Mouse (Mus musculus) MN1 (cell line): ENCODE results near the gene Tkt.
A peak's percentile ranks its signal among the peaks of the same experiment; 100 is the strongest.

Source experiments
- DNase-seq: peaks from one replicate; pipeline ENCODE4 v3.0.0-alpha.2; 2016; ENCODE audit warnings: low spot score

Tkt gene

DNA sequence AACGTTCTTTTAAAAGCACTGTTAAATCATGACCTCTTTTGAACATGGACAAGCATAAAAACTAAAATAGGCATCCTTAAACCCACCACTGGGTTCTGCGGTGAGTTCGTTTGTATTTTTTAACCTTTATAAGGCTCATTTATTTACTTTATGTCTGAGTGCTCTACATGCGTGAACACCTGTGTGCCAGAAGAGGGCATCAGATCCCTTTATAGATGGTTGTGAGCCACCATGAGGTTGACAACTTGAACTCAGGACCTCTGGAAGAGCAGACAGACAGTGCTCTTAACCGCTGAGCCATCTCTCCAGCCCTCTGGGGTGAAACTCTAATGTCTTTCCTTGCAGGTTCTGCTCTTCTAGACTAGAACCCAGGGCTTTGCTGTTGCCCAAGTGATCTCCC is 37.2 kb downstream of the Tkt start:
- no peak for DNase-seq

DNA sequence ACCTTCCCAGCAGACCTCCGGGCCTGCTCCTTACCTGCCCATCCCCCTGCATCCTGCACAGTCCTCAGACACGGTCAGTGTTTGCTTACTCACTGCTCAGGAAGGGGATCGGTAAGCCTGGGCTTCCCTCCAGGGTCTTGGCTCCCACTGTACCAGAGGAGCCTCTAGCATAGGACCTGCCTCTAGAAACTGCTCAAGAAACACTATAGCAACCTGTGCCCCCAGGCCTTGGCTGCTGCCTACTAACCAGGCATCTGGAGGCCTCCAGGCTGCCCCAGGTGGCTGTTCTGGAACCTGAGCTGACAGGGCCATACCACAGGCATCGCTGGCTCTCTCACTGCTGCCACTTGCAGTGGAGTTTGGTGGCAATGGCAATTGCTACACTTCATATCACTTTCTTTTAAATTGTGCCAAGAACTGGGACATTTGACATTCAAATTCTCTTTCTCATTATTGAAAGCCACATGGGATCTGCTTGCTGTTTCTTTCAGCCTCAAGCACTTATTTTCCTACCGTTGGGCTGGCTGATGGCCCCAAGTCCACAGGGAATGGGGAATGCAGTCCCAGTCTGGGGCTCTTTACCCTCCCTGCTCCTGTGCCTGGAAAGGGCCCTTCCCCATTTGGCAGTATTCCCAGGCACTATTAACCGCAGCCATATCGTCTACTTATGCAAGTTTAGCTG is 38.8 kb downstream of the Tkt start:
- peak; percentile 65 for DNase-seq

DNA sequence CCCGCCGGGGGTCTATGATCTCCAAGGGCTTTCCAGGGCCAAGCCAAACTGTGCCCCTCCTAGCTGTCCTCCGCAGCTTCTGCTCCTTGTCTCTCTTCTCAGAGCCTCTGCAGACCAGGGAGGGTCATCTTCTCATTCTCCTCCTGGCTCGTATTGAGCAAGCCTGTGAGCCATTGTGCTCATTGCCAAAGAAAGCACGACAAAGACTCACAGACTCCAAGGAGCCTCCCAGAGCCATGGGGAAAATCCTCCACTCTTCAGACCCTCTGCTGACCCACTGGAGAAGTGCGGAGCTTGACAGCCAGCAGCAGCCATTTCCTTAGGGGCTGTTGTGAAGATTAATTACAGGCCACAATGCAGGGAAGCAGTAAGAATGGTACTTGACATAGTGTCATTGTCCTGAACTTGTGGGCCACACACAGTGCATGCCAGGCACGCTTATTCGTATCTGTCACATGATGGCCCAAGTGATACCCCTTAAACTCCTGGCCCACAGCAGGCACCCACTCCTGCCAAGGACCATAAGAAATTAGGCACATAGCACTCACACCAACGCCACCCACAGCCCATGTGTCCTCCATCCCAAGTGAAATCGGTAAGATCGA is 42.0 kb downstream of the Tkt start:
- no peak for DNase-seq

DNA sequence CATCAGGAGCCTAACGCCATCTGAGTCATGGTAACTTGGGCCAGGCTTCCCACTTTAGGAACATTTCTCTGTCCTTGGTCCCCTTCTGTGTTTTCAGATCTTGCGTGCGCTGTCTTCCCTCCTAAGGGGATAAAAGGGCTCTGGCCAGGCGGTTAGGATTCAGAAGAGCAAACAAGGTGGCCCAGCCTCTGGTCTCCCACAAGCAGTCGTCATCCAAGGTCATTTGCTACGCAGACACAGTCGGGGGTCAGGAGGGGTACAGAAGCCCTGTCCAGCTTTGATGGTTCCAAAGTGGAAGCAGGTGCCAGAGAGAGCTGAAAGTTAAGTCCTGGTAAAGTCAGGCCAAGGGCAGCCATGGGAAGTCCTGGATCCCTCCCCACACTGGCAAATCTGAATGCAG is 42.8 kb downstream of the Tkt start:
- DNase-seq = no peak

- DNase-seq = peak; percentile 78
These were observed 43.3 kb downstream of the Tkt start for GRCm38 (mm10) chr14:30591417-30591816.

- peak; percentile 56 for DNase-seq
These were observed 45.3 kb downstream of the Tkt start for GRCm38 (mm10) chr14:30593279-30594091.

- no peak for DNase-seq
These were observed 46.0 kb downstream of the Tkt start for GRCm38 (mm10) chr14:30594092-30594695.

DNA sequence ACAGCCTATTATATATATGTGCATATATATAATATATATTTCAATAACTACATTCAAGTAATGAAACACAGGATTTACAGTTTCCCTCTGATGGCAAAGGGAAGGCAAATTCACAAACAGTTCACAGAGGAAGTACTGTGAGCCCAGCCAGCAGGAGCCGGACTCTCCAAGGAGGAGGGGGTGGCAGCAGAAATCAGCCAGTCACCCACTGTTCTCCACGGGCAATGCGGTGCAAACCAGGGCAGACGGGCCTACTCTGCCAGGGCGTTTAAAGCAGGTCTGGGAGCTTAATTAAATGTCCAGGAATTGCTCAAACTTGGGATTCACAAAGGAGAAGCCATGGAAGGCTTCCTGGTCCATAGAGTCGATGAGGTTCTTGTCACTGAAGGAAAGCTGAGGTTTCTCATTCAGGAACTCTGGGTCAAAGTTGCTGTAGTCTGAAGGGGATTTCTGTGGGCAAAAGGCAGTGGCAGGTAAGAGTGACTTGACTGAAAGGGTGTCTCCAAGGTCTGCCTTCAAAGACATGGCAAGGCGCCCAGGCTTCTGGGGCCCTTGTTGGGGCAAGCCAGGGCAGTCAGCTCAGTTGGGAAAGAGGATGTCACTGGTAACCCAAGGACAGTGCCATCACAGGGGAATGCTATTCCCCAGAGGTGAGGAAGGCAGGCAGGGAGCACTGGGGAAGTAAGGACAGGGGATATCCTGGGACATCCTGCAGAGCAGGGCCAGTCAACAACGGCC is 47.6 kb downstream of the Tkt start:
- no peak for DNase-seq

GRCm38 (mm10) chr14:30596407-30596806 is 48.2 kb downstream of the Tkt start:
- DNase-seq = no peak

DNA sequence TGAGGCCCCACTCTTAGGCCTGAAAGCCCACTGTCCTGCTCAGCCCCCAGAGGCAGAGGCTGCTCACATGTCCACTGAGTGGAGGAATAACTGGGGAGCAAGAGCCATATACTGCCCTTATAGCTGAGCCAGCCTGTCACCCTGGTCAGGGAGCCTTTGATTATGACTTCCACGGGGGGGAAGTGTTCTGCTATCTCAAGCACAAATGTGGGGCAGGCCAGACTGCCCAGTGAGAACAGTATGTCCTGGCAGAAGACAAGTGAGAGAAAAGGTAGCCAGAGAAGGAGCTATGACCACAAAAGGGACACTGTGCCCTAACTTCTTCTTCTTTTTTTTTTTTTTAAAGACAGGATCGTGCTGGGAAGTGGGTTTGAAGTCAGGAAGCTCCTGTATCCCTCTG is 49.0 kb downstream of the Tkt start:
- no peak for DNase-seq

GRCm38 (mm10) chr14:30606817-30607216 is 58.7 kb downstream of the Tkt start:
- no peak for DNase-seq

GRCm38 (mm10) chr14:30607696-30608095 is 59.5 kb downstream of the Tkt start:
- no peak for DNase-seq

DNA sequence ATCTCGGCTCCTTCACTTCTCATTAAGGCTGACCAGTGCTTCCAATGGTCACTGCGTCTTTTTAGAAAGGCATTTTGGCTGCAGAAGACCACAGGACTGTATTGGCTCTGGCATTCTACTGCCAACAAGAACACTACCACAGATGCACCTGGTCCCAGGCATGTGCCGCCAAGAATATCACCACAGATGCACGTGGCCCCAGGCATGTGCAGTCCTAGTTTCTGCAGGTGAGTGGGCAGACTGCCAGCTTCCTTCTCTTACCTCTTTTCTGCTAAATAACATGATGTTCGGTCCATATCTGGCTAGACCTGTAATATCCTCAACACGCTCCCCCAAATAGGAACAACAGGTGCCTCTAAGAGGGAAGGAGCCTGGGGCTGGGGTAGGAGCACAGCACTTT is 60.0 kb downstream of the Tkt start:
- DNase-seq = no peak

GRCm38 (mm10) chr14:30609499-30609898 is 61.3 kb downstream of the Tkt start:
- no peak for DNase-seq

DNA sequence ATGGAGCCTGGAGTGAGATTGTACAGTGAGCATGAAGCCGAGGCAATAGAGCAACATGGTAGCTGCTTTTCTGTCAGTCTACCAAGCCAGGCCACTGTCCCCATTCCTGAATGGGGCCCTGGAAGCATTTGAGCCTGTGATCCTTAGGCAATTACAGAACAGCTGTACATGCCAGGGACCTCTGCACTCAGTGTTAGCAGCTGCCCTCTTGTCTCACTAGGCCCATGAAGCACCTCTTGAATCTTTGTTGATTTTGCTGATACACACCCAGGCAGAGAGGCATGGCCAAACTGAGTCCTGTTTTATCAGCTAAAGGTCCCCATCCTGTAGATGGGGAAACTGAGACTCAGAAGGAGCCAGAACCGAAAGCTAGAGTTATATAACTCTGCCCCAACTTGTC is 62.1 kb downstream of the Tkt start:
- DNase-seq = no peak

DNA sequence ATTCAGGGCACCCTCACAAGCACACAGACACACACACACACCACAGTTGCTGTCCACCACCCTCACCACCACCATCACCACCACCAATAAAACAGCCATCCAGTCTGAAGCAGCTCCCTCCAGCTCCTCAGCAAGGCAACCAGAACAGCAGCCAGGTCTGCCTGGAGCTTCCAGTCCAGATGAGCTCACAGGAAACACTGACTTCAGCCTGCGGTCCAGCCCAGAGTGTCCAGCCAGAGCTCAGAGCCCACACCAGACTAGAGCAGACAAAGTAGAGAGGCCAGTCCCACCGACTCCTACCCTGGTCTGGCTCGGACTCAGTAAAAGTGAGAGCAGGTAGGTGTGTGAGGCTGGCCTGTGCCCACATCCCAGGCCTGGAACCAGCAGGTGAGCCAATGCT is 62.8 kb downstream of the Tkt start:
- DNase-seq = no peak

DNA sequence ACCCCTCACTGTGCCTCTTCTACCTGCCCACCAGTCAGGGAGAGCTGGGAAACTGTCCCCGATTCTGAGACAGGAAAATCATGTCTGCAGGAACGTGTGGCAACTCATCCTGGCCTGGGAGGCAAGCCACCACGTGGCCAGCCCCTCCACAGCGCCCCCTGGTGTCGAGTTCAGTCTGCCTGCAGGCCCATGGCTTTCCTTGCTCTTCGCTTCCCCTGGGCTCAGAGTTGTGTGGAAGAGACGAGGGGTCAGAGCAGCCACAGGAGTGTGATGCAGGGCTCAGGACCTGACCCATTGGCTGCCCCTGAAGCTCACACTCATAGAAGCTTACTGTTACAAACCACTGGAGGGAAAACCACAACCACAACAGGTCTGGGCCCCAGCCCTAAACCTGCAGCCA is 64.4 kb downstream of the Tkt start:
- DNase-seq = peak; percentile 65

DNA sequence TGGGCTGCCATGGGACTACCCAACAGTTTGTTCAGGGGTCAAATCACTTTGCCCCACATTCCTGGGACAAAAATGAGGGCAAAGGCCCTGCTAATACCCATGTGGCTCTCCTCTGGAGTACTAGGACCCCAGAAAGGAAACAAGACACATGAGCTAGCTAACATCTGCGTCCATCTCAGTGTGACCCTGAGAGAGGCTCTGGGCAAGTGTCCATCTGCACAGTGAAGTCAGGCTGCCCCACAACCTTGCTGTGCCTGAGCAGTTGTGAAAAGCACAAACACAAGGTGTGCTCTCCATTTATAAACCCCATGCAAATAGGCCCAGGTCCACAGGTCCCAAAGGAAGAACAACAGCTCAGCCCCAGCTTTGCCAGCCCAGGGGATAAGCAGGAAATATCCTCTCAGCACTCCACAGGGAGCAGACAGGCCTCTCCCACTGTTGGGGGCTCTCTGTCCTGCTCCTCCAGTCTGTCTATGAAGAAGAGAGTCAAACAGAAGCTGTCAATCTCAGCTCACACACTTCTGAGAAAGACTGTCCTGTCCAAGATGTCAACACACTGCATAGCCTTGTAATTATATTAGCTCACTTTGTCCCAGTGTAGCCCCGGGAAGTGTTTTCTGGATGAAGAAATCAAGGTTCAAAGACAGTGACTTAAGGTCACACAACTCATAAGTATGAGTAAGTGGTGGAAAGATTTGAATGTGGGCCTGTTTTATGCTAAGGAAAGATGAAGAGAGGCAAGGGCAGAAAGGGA is 65.0 kb downstream of the Tkt start:
- DNase-seq = no peak

- DNase-seq = no peak
These were observed 68.6 kb downstream of the Tkt start for GRCm38 (mm10) chr14:30616751-30617150.

GRCm38 (mm10) chr14:30618746-30619275 is 70.7 kb downstream of the Tkt start:
- DNase-seq = peak; percentile 47

DNA sequence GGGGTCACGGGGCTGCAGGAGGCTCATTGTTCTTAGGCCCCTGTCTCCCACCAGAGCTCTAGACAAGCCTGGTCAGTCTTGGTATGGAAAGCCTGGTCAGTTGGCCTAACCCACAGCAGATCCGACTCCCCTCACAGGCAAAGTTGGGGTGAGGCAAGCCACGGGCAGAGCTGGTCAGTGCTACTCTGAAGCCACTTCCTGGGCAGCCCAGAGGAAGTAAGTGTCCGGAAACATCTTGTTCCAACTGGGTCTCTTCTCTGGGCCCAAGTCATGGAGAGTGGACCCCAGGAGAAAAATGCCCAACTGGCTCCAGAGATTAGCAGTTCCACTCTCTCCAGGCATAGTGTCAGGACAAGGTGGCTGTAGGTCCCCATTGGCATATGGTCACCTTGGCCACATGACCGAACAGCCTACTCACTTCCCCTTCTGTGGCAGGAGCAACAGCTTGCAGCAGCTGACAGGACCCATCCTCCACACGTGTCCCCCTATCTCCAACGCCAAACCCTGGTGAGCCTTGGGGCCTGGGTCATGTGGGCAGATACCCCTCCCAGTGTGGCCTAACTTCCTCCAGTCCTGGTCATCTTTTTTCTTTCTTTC is 71.9 kb downstream of the Tkt start:
- DNase-seq = no peak
